Mouse (Mus musculus): ENCODE results near the gene Sars2.

DNA sequence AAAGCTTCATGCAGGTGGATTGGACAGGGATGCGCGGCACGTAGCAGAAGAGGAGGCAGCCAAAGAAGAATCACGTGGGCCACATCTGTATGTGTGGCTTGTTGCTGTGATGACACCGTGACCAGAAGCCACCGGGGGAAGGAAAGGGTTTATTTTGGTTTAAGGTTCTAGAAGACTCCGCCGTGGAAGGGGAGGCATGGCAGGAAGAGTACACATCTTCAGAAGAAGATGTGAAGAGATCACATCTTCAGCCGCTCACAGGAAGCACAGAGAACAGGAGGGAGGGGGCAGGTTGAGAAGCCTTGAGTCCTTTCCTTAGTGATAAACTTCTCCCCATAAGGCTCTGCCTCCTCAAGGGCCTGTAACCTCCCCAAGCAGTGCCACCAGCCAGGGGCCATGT lies 58.2 kb downstream of the Sars2 start:
- no peak for TF ChIP-seq CTCF (IDR thresholded peaks at IDR 0.05)
- no peak for TF ChIP-seq EP300 (IDR thresholded peaks at IDR 0.05)
